Mouse (Mus musculus) intestine, embryonic 16.5 days (tissue): ENCODE measurements around the gene Acp4. TPM values are rescaled to one million over a fixed set of nuclear protein-coding genes. Genes with fewer than 3 reads are reported as not detected.

Source experiments
- ATAC-seq: fragments of 200-750 bp; cut with Nextera tagmentation; 2 replicates; pipeline ENCODE4 v1.8.0; 2017; ENCODE audit warnings: moderate TSS enrichment, moderate library complexity
- H3K27ac ChIP-seq: fragments of 300-500 bp; sonication (generic); 2 replicates; pipeline ENCODE4 v1.5.1; 2014; ENCODE audit warnings: mild to moderate bottlenecking, low read length
- H3K27me3 ChIP-seq: fragments of 300-500 bp; sonication (generic); replicated peaks from 2 replicates; pipeline ENCODE4 v1.6.1; 2014; ENCODE audit warnings: low read length, control low read depth, mixed read lengths; ENCODE audit not compliant: control insufficient read depth, insufficient read depth
- H3K36me3 ChIP-seq: fragments of 300-500 bp; sonication (generic); 2 replicates; pipeline ENCODE4 v1.6.1; 2014; ENCODE audit warnings: low read length, control low read depth; ENCODE audit not compliant: control insufficient read depth, insufficient read depth
- H3K4me1 ChIP-seq: fragments of 300-500 bp; sonication (generic); 2 replicates; pipeline ENCODE4 v1.6.1; 2014; ENCODE audit warnings: low read length, control low read depth, mixed read lengths; ENCODE audit not compliant: control insufficient read depth, insufficient read depth
- H3K4me2 ChIP-seq: fragments of 300-500 bp; sonication (generic); 2 replicates; pipeline ENCODE4 v1.6.1; 2014; ENCODE audit warnings: low read depth, low read length, control low read depth
- H3K4me3 ChIP-seq: fragments of 300-500 bp; sonication (generic); 2 replicates; pipeline ENCODE4 v1.5.1; 2014; ENCODE audit warnings: mild to moderate bottlenecking, low read length
- H3K9ac ChIP-seq: fragments of 300-500 bp; sonication (generic); 2 replicates; pipeline ENCODE4 v1.6.1; 2014; ENCODE audit warnings: low read depth, low read length
- H3K9me3 ChIP-seq: fragments of 300-500 bp; sonication (generic); 2 replicates; pipeline ENCODE4 v1.6.1; 2016; ENCODE audit warnings: low read length, control low read depth; ENCODE audit not compliant: control insufficient read depth
- WGBS: fragments of 180-500 bp; shearing (Covaris S2); extraction: QIAGEN DNeasy Blood & Tissue Kit; methylation state at CpG from one replicate; pipeline ENCODE4 v1.1.7; 2014; 5-methylcytosine and 5-hydroxymethylcytosine counted together
- polyA plus RNA-seq: library from polyadenylated mRNA; unstranded; fragments of >200 nt; fragmentation: Nextera tagmentation; extraction: Ambion mirVana; gene quantifications from 2 replicates; pipeline ENCODE4 v1.2.1, GENCODE M21; 2015

The Acp4 gene
- polyA plus RNA-seq, 1 experiment from 2014 or later, result not detected

DNA sequence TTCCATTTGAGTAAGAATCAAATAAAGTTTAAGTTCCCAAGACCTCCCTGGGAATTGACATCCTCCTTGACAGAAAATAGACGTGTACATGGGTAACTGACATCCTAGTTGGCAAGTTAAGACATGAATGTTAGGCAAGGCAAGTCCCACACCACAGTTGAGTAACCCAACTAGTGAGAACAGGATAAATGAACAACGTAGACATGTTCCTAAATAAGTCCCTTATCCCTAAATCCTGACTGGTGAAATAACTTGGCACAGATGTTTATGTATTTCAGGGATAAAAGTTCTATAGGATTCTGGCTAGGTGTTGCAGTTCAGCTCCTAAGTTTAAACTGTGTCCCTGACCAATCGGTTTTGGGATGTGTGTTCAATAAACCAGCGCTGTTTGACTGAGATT, 33.8 kb upstream of the Acp4 start:
- WGBS, result 82% methylated on average over 4 of the region's 4 CpGs
- H3K4me2 ChIP-seq, result no peak overlapping the region
- no peaks in the 10 kb centered on the region for H3K9me3 ChIP-seq
- no peaks in the 10 kb centered on the region for H3K36me3 ChIP-seq
- H3K4me3 ChIP-seq, result no peak overlapping the region
- no peak overlapping the region for H3K27ac ChIP-seq
- H3K4me1 ChIP-seq, result no peaks in the 10 kb centered on the region
- no peaks in the 10 kb centered on the region for H3K27me3 ChIP-seq
- H3K9ac ChIP-seq, result no peak overlapping the region
- ATAC-seq, result no peak

DNA sequence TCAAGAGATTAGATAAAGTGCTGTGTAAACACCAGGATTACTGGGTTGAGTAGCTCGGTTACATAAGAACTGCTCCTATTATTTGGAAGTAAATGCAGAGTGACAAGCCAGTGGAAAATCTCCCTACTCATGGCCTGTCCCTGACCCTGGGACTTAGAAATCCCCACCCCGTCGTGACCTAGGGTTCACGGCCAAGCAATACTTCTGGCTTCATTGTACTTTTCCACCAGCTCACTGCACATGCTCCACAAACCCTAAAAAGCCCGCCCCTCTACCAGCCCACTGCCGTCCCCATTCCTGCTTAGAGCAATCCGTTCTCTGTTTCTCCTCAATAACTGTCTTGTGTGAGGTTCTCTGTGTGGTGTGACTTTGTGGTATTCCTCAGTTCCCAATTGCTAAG, 30.6 kb upstream of the Acp4 start:
- WGBS, result 49% methylated on average over 7 of the region's 7 CpGs
- no peak overlapping the region for H3K9ac ChIP-seq
- H3K9me3 ChIP-seq, result no peaks in the 10 kb centered on the region
- no peaks in the 10 kb centered on the region for H3K4me1 ChIP-seq
- no peaks in the 10 kb centered on the region for H3K27me3 ChIP-seq
- H3K36me3 ChIP-seq, result no peaks in the 10 kb centered on the region
- no peak overlapping the region for H3K27ac ChIP-seq
- ATAC-seq, result no peak
- no peak overlapping the region for H3K4me2 ChIP-seq
- H3K4me3 ChIP-seq, result no peak overlapping the region

DNA sequence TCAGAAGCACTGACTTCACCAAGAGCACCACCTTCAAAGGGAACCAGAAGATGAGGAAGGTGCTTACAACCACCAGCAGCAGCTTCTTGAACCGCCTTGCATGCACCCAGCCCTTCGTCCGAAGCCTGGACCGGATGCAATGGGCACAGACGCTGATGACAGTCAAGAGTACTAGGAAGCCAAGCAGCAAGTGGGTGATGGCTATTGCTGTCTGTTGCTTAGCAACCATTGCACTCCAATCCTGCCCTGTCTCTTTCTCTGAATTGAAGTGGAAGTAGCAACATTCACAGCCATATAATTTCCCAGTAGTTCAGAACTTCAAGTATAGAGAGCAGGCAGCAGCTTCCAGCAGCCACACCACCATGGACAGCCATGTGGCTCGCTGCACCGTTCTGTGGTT, 24.4 kb upstream of the Acp4 start:
- no peaks in the 10 kb centered on the region for H3K9me3 ChIP-seq
- H3K4me2 ChIP-seq, result no peak overlapping the region
- H3K27ac ChIP-seq, result no peak overlapping the region
- H3K4me1 ChIP-seq, result no peaks in the 10 kb centered on the region
- no peak for ATAC-seq
- 77% methylated on average over 7 of the region's 7 CpGs for WGBS
- no peaks in the 10 kb centered on the region for H3K36me3 ChIP-seq
- H3K27me3 ChIP-seq, result no peaks in the 10 kb centered on the region
- H3K9ac ChIP-seq, result no peak overlapping the region
- no peak overlapping the region for H3K4me3 ChIP-seq

DNA sequence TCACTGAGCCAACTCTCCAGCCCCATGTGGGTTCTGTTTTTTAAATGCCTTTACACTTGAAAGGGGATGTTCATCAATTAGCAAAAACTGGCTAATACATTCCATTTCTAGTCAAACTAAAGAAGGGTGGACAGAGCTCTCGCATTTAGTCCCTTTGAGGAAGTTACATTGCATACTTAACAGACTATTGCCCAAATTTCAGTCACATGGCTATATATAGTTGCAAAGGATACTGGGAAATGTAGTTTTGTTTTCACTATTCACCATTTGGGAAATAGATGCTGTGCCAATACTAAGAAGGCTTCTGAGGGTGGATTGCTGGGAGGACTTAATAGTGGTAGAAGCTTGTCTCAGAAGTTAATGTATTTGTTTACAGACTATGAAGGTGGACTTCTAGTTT, 23.8 kb upstream of the Acp4 start:
- H3K9me3 ChIP-seq, result no peaks in the 10 kb centered on the region
- no peak for ATAC-seq
- no peak overlapping the region for H3K27ac ChIP-seq
- H3K4me1 ChIP-seq, result no peaks in the 10 kb centered on the region
- no peaks in the 10 kb centered on the region for H3K36me3 ChIP-seq
- no peak overlapping the region for H3K9ac ChIP-seq
- 66% methylated on average over 1 of the region's 1 CpGs for WGBS
- no peak overlapping the region for H3K4me2 ChIP-seq
- H3K27me3 ChIP-seq, result no peaks in the 10 kb centered on the region
- no peak overlapping the region for H3K4me3 ChIP-seq

DNA sequence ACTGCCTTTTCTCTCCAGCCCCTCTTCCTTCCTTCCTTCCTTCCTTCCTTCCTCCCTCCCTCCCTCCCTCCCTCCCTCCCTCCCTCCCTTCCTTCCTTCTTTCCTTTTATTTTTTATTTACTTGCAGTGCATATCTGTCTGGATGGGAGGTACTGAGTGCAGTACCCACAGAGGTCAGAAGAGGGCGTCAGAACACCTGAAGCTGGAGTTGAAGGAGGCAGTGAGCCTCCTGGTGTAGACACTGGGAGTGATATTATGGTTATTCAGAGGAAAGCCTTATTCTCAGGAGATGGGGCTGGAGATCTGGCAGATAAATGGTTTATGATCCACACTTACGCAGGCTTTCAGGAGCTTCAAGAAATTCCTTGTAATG, 20.1 kb upstream of the Acp4 start:
- no peak for ATAC-seq
- Histone ChIP-seq H3K4me2 (no peak overlapping the region), H3K4me1 (no peaks in the 10 kb centered on the region), H3K27ac (no peak overlapping the region), H3K9ac (no peak overlapping the region), H3K36me3 (no peaks in the 10 kb centered on the region), H3K27me3 (peaks cover 6% of the 10 kb centered on the region; the same call in 1 of the 2 replicates), H3K4me3 (no peak overlapping the region), H3K9me3 (no peaks in the 10 kb centered on the region)
- 36% methylated on average over 2 of the region's 2 CpGs for WGBS

DNA sequence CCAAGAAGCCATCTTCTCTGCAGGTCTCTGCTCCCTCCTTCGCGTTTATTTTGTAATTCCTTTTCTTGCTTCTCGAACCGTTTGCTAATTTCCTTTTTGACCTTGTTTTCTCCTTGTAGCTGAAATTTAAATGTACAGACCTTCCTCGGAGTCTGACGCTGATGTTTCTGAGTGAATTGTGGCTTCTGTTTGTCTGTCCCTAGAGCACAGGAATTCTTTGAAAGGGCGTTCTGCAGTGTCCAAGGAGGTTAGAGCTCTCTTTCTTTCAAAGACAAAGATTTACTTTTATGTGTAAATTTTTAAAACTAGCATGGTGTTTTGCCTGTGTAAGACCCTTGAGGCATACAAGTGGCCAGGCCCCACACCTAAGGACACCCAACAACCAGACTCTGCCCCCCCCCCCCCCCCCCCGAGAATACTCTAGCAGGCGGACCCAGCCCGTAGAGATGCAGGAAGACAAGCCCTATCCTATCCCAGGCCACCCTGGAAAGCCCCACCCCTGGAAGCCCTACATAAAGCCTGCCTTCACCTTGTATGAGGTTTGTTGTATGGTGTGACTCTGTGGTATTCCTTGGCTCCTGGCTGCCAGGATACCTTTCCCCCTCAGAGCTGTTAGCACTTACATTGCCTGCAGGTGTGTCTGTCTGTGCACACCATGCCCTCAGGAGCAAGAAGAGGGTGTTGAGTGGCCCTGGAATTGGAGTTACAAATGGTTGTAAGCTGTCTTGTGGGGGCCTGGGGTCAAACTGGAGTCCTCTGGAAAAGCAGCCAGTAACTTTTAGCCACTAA, 19.5 kb upstream of the Acp4 start:
- no peak overlapping the region for H3K4me3 ChIP-seq
- H3K36me3 ChIP-seq, result no peaks in the 10 kb centered on the region
- peaks cover 6% of the 10 kb centered on the region; the same call in 1 of the 2 replicates for H3K27me3 ChIP-seq
- no peak overlapping the region for H3K4me2 ChIP-seq
- no peak for ATAC-seq
- no peak overlapping the region for H3K27ac ChIP-seq
- no peak overlapping the region for H3K9ac ChIP-seq
- 71% methylated on average over 10 of the region's 10 CpGs for WGBS
- H3K9me3 ChIP-seq, result no peaks in the 10 kb centered on the region
- no peaks in the 10 kb centered on the region for H3K4me1 ChIP-seq

DNA sequence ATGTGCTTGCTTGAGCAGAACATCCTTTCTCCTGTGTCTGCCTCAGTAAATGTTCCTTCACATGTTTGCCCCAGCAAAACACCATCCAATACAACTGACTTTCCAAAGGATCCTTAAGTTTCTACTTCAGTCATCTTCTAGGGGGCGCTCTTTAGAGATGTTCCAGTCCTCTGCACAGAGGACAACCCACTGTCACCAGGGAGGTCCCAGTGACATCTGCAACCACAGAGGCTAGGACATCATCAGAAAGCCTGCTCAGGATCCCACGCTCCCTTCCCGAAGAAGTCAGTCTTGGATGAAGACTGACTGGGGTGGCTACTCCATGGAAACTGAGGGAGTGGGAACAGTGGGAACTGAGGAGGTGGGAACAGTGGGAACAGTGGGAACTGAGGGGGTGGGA, 18.4 kb upstream of the Acp4 start:
- 80% methylated on average over 3 of the region's 3 CpGs for WGBS

DNA sequence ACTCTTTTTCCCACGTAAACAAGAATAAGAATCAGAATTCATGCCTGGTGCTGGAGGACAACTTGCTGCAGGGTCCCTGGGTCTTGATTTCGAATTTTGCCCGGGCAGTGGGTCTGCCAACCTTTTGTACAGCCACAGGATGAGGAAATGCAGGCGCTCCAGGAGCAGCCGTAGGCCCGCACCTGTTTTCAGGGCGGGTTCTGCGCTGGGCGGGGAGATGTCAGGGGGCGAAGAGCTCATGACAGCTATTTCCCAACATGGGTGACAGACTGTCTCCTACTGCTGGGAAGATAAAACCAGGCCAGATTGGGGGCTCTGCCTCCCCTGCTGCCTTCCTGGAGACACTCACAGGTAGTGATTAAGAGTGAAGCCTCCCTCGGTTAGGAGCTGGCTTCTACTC, 16.9 kb upstream of the Acp4 start:
- WGBS, result 30% methylated on average over 11 of the region's 11 CpGs
- H3K36me3 ChIP-seq, result no peaks in the 10 kb centered on the region
- ATAC-seq, result no peak
- no peak overlapping the region for H3K4me3 ChIP-seq
- H3K9me3 ChIP-seq, result no peaks in the 10 kb centered on the region
- no peak overlapping the region for H3K27ac ChIP-seq
- H3K4me1 ChIP-seq, result no peaks in the 10 kb centered on the region
- H3K27me3 ChIP-seq, result peaks cover 6% of the 10 kb centered on the region; the same call in 1 of the 2 replicates
- H3K4me2 ChIP-seq, result no peak overlapping the region
- H3K9ac ChIP-seq, result no peak overlapping the region

More for the DNA sequence above, 18.4 kb upstream of the Acp4 start:
- Histone ChIP-seq H3K36me3 (no peaks in the 10 kb centered on the region), H3K4me1 (no peaks in the 10 kb centered on the region), H3K4me2 (no peak overlapping the region), H3K9me3 (no peaks in the 10 kb centered on the region), H3K27me3 (peaks cover 6% of the 10 kb centered on the region; the same call in 1 of the 2 replicates), H3K4me3 (no peak overlapping the region), H3K27ac (no peak overlapping the region), H3K9ac (no peak overlapping the region)
- no peak for ATAC-seq

DNA sequence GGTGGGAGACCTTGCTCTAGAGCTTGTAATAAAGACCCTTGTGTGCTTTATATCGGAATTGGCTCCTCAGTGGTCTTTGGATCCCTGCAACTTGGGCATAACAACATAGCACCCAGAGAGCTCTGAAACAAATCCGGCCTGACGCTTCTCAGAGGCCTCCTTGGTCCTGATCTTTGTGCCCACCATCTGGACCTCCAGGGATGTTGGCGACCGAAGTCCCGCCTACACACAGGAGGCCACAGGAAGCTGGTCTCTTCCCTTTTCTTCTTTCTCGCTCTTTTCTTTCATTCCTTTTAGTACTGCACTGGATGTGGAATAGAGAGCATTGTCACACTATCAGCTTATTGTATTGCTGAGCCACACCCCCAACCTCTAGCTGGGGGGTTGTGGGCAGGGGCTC, 16.3 kb upstream of the Acp4 start:
- Histone ChIP-seq H3K4me1 (no peaks in the 10 kb centered on the region), H3K9me3 (no peaks in the 10 kb centered on the region), H3K4me2 (no peak overlapping the region), H3K9ac (no peak overlapping the region), H3K36me3 (no peaks in the 10 kb centered on the region), H3K27me3 (peaks cover 6% of the 10 kb centered on the region; the same call in 1 of the 2 replicates), H3K4me3 (no peak overlapping the region), H3K27ac (no peak overlapping the region)
- no peak for ATAC-seq
- WGBS, result 74% methylated on average over 7 of the region's 7 CpGs

DNA sequence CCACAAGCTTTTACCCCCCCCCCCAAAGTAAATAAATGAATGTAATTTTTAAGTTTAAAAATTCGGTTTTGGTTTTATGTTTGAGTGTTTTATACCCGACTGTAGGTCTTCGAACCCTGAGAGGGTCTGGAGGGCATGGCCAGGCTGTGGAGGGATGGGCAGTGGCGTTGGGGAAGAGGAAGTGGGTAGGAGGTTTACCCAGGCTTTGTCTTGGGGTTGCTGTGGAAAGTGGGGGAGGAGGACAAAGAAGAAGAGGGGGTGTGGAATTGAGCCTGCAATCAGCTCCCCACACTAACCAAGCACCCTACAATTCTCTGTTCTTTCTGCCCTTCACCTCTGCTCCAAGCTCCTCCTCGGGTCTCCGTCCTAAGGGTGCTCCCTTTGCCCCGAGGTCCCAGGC, 15.4 kb upstream of the Acp4 start:
- 89% methylated on average over 7 of the region's 7 CpGs for WGBS
- no peak for ATAC-seq

More for the DNA sequence above, 15.4 kb upstream of the Acp4 start:
- H3K27me3 ChIP-seq, result peaks cover 6% of the 10 kb centered on the region; the same call in 1 of the 2 replicates
- no peaks in the 10 kb centered on the region for H3K4me1 ChIP-seq
- no peak overlapping the region for H3K4me2 ChIP-seq
- no peak overlapping the region for H3K4me3 ChIP-seq
- no peak overlapping the region for H3K27ac ChIP-seq
- no peak overlapping the region for H3K9ac ChIP-seq
- no peaks in the 10 kb centered on the region for H3K9me3 ChIP-seq
- H3K36me3 ChIP-seq, result no peaks in the 10 kb centered on the region
